10 mouse cellular contexts compared by ENCODE assay signal in the genomic region with DNA sequence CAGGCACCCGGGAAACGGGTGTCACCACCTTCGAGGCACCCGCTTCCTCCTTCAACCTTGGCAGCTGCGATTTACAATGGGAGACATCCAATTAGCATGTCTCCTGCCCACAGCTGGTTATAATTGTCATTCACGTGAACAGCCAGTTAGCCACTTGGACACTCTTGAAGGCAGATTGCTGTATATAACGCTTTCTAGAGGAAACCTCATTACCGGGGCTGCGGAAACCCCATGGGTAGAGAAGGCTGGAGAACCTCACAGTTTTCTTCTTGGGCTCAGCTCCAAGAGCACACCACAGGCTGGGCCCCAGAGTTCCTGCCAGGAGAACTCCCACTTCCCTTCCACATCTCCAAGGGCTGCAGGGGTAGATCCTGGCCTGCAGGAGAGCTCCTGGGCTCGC.
DNase-seq lines count a peak whose midpoint lies in the region; ATAC-seq and TF ChIP-seq lines count a peak whose summit lies in the region.
"Had no signal": no experiment of that assay in that cellular context is flagged by ENCODE, and none has a peak within 500 bp of the region (broad histone marks: within the 10 kb centered on the region; RNA-seq: fewer than 3 reads in every experiment).

No protein-coding gene starts in this region.

- H3K4me1 ChIP-seq in hindbrain, embryonic 12.5 days = peaks cover 16% of the 10 kb centered on the region
- H3K4me1 ChIP-seq in hindbrain, embryonic 11.5 days (replicated peaks; ENCODE audit: control insufficient read depth, insufficient read depth, low read length) = no peaks in the 10 kb centered on the region
- peaks cover 11% of the 10 kb centered on the region for H3K4me1 ChIP-seq in embryonic facial prominence, embryonic 13.5 days
- H3K4me1 ChIP-seq in limb, embryonic 12.5 days (replicated peaks) = peaks cover 30% of the 10 kb centered on the region

- peak overlapping the region; percentile 46 for H3K27ac ChIP-seq in hindbrain, embryonic 12.5 days
- no peak overlapping the region for H3K27ac ChIP-seq in hindbrain, embryonic 11.5 days (ENCODE audit: low read depth, low read length)
- peak overlapping the region; percentile 28; the same call in 1 of the 2 replicates for H3K27ac ChIP-seq in embryonic facial prominence, embryonic 13.5 days
- peak overlapping the region; percentile 74 for H3K27ac ChIP-seq in limb, embryonic 12.5 days
- no peak overlapping the region for H3K27ac ChIP-seq in gastrocnemius, adult 2 months

- no peak for TF ChIP-seq CTCF in gastrocnemius, adult 2 months (IDR thresholded peaks at IDR 0.05)

- H3K4me2 ChIP-seq in hindbrain, embryonic 12.5 days (replicated peaks) = no peak overlapping the region
- H3K4me2 ChIP-seq in hindbrain, embryonic 11.5 days (replicated peaks; ENCODE audit: low read depth, low read length) = no peak overlapping the region
- no peak overlapping the region for H3K4me2 ChIP-seq in embryonic facial prominence, embryonic 13.5 days
- no peak overlapping the region for H3K4me2 ChIP-seq in limb, embryonic 12.5 days

- no peaks in the 10 kb centered on the region for H3K36me3 ChIP-seq in hindbrain, embryonic 12.5 days
- H3K36me3 ChIP-seq in hindbrain, embryonic 11.5 days (ENCODE audit: control insufficient read depth, insufficient read depth, low read length) = no peaks in the 10 kb centered on the region
- H3K36me3 ChIP-seq in embryonic facial prominence, embryonic 13.5 days = no peaks in the 10 kb centered on the region
- no peaks in the 10 kb centered on the region for H3K36me3 ChIP-seq in limb, embryonic 12.5 days

- no peaks in the 10 kb centered on the region for H3K27me3 ChIP-seq in hindbrain, embryonic 12.5 days
- no peaks in the 10 kb centered on the region for H3K27me3 ChIP-seq in hindbrain, embryonic 11.5 days (ENCODE audit: control insufficient read depth, insufficient read depth, low read length)
- H3K27me3 ChIP-seq in embryonic facial prominence, embryonic 13.5 days = no peaks in the 10 kb centered on the region
- H3K27me3 ChIP-seq in limb, embryonic 12.5 days = no peaks in the 10 kb centered on the region

- H3K9ac ChIP-seq in hindbrain, embryonic 12.5 days = no peak overlapping the region
- H3K9ac ChIP-seq in hindbrain, embryonic 11.5 days (ENCODE audit: low read depth, low read length) = no peak overlapping the region
- no peak overlapping the region for H3K9ac ChIP-seq in embryonic facial prominence, embryonic 13.5 days
- H3K9ac ChIP-seq in limb, embryonic 12.5 days (replicated peaks) = no peak overlapping the region

- no peak for DNase-seq in hindbrain, embryonic 11.5 days (ENCODE audit: low spot score)
- peak; percentile 52 for DNase-seq in brain, adult 2 months (ENCODE audit: low read depth, low spot score)
- DNase-seq in gastrocnemius, adult 2 months = no peak
- DNase-seq in cerebellum, adult 9-11 months = no peak
- no peak for DNase-seq in natural killer cell, adult 2 months (ENCODE audit: low spot score in 2 of 2)
- DNase-seq: kidney, postnatal 36 days; lung, postnatal 36 days had no signal

- intact Hi-C loops in gastrocnemius, adult 2 months (cut with DNase I) = no loop called here

- ATAC-seq in hindbrain, embryonic 12.5 days (ENCODE audit: low FRiP score) = no peak
- ATAC-seq in hindbrain, embryonic 11.5 days (ENCODE audit: low FRiP score) = no peak
- ATAC-seq in embryonic facial prominence, embryonic 13.5 days (ENCODE audit: insufficient number of reproducible peaks, insufficient read depth, low FRiP score, low TSS enrichment, low read depth) = no peak
- 0 out of 2 replicates have a peak, but pooled peaks have one; percentile 7 for ATAC-seq in limb, embryonic 12.5 days (ENCODE audit: insufficient number of reproducible peaks, insufficient read depth, low FRiP score, low TSS enrichment, low read depth)

- 61% methylated on average over 10 of the region's 10 CpGs for WGBS in hindbrain, embryonic 12.5 days
- 72% methylated on average over 10 of the region's 10 CpGs for WGBS in hindbrain, embryonic 11.5 days
- WGBS in embryonic facial prominence, embryonic 13.5 days = 30% methylated on average over 10 of the region's 10 CpGs
- WGBS in limb, embryonic 12.5 days = 20% methylated on average over 10 of the region's 10 CpGs

- no peak overlapping the region for H3K4me3 ChIP-seq in hindbrain, embryonic 12.5 days
- H3K4me3 ChIP-seq in hindbrain, embryonic 11.5 days (ENCODE audit: low read depth, low read length) = no peak overlapping the region
- H3K4me3 ChIP-seq in embryonic facial prominence, embryonic 13.5 days = no peak overlapping the region
- H3K4me3 ChIP-seq in limb, embryonic 12.5 days (replicated peaks) = no peak overlapping the region
- no peak overlapping the region for H3K4me3 ChIP-seq in gastrocnemius, adult 2 months

- H3K9me3 ChIP-seq in hindbrain, embryonic 12.5 days (replicated peaks) = no peaks in the 10 kb centered on the region
- H3K9me3 ChIP-seq in hindbrain, embryonic 11.5 days (ENCODE audit: control insufficient read depth, low read length) = no peaks in the 10 kb centered on the region
- no peaks in the 10 kb centered on the region for H3K9me3 ChIP-seq in embryonic facial prominence, embryonic 13.5 days
- no peaks in the 10 kb centered on the region for H3K9me3 ChIP-seq in limb, embryonic 12.5 days

Comparison
In these comparisons a context has a peak if more than half of its experiments do, and no peak if none do; other contexts are left out.
1. H3K27ac ChIP-seq: peak in hindbrain, embryonic 12.5 days (single experiment), embryonic facial prominence, embryonic 13.5 days (single experiment) and limb, embryonic 12.5 days (single experiment); none in hindbrain, embryonic 11.5 days (single experiment) and gastrocnemius, adult 2 months (single experiment).